Mouse (Mus musculus) kidney, embryonic 16.5 days (tissue): ENCODE results near the gene Stk39. TPM values are rescaled to one million over a fixed set of nuclear protein-coding genes. Genes with fewer than 3 reads are reported as not detected.

Source experiments
- ATAC-seq: fragments of 200-750 bp; cut with Nextera tagmentation; 2 replicates; pipeline ENCODE4 v1.8.0; 2017; ENCODE audit warnings: moderate TSS enrichment; ENCODE audit not compliant: low FRiP score, low TSS enrichment
- H3K27ac ChIP-seq: fragments of 300-500 bp; sonication (generic); 2 replicates; pipeline ENCODE4 v1.5.1; 2014; ENCODE audit warnings: low read length
- H3K27me3 ChIP-seq: fragments of 300-500 bp; sonication (generic); 2 replicates; pipeline ENCODE4 v1.6.1; 2014; ENCODE audit warnings: low read length, control low read depth, mixed read lengths; ENCODE audit not compliant: insufficient read depth
- H3K36me3 ChIP-seq: fragments of 300-500 bp; sonication (generic); 2 replicates; pipeline ENCODE4 v1.6.1; 2014; ENCODE audit warnings: low read length, control low read depth, mixed read lengths; ENCODE audit not compliant: insufficient read depth
- H3K4me1 ChIP-seq: fragments of 300-500 bp; sonication (generic); 2 replicates; pipeline ENCODE4 v1.6.1; 2014; ENCODE audit warnings: low read length, control low read depth, mixed read lengths; ENCODE audit not compliant: insufficient read depth
- H3K4me2 ChIP-seq: fragments of 300-500 bp; sonication (generic); replicated peaks from 2 replicates; pipeline ENCODE4 v1.6.1; 2014; ENCODE audit warnings: low read depth, low read length
- H3K4me3 ChIP-seq: fragments of 300-500 bp; sonication (generic); 2 replicates; pipeline ENCODE4 v1.5.1; 2014; ENCODE audit warnings: mild to moderate bottlenecking, low read length
- H3K9ac ChIP-seq: fragments of 300-500 bp; sonication (generic); replicated peaks from 2 replicates; pipeline ENCODE4 v1.6.1; 2014; ENCODE audit warnings: low read length
- H3K9me3 ChIP-seq: fragments of 300-500 bp; sonication (generic); 2 replicates; pipeline ENCODE4 v1.6.1; 2016; ENCODE audit warnings: low read length, control low read depth
- WGBS: fragments of 180-500 bp; shearing (Covaris S2); extraction: QIAGEN DNeasy Blood & Tissue Kit; methylation state at CpG from one replicate; pipeline ENCODE4 v1.1.7; 2014; 5-methylcytosine and 5-hydroxymethylcytosine counted together
- polyA plus RNA-seq: library from polyadenylated mRNA; unstranded; fragments of >200 nt; fragmentation: Nextera tagmentation; extraction: Ambion mirVana; gene quantifications from 2 replicates; pipeline ENCODE4 v1.2.1, GENCODE M21; 2015

Stk39 gene
- polyA plus RNA-seq, 1 experiment from 2014 or later = 14.9 TPM

- 0 out of 2 replicates have a peak, but pooled peaks have one; percentile 24 for ATAC-seq
- H3K27ac ChIP-seq = no peak overlapping the region
Measured at GRCm38 (mm10) chr2:68291895-68292294, 180.2 kb downstream of the Stk39 start.

GRCm38 (mm10) chr2:68289961-68290360 is 182.1 kb downstream of the Stk39 start:
- H3K4me3 ChIP-seq = no peak overlapping the region
- ATAC-seq = no peak
- no peaks in the 10 kb centered on the region for H3K9me3 ChIP-seq
- no peak overlapping the region for H3K4me2 ChIP-seq
- 0 out of 2 replicates have a peak, but pooled peaks cover 3% of the 10 kb centered on the region for H3K36me3 ChIP-seq
- WGBS = 55% methylated on average over 4 of the region's 4 CpGs
- no peaks in the 10 kb centered on the region for H3K27me3 ChIP-seq
- H3K9ac ChIP-seq = no peak overlapping the region
- H3K27ac ChIP-seq = no peak overlapping the region
- 0 out of 2 replicates have a peak, but pooled peaks cover 16% of the 10 kb centered on the region for H3K4me1 ChIP-seq

More at GRCm38 (mm10) chr2:68291895-68292294, 180.2 kb downstream of the Stk39 start:
- Histone ChIP-seq H3K9me3 (no peaks in the 10 kb centered on the region), H3K36me3 (0 out of 2 replicates have a peak, but pooled peaks cover 3% of the 10 kb centered on the region), H3K4me1 (0 out of 2 replicates have a peak, but pooled peaks cover 16% of the 10 kb centered on the region), H3K4me3 (no peak overlapping the region), H3K4me2 (no peak overlapping the region), H3K9ac (no peak overlapping the region), H3K27me3 (no peaks in the 10 kb centered on the region)
- 42% methylated on average over 5 of the region's 5 CpGs for WGBS

GRCm38 (mm10) chr2:68289177-68289576 is 182.9 kb downstream of the Stk39 start:
- Histone ChIP-seq H3K4me1 (0 out of 2 replicates have a peak, but pooled peaks cover 16% of the 10 kb centered on the region), H3K36me3 (0 out of 2 replicates have a peak, but pooled peaks cover 3% of the 10 kb centered on the region), H3K27me3 (no peaks in the 10 kb centered on the region), H3K4me3 (no peak overlapping the region), H3K9me3 (no peaks in the 10 kb centered on the region), H3K9ac (no peak overlapping the region), H3K4me2 (no peak overlapping the region), H3K27ac (no peak overlapping the region)
- no peak for ATAC-seq
- WGBS = 60% methylated on average over 10 of the region's 10 CpGs

- Histone ChIP-seq H3K4me2 (no peak overlapping the region), H3K36me3 (peaks cover 4% of the 10 kb centered on the region; the same call in 1 of the 2 replicates), H3K9me3 (no peaks in the 10 kb centered on the region), H3K27ac (no peak overlapping the region), H3K9ac (no peak overlapping the region), H3K27me3 (no peaks in the 10 kb centered on the region), H3K4me3 (no peak overlapping the region), H3K4me1 (0 out of 2 replicates have a peak, but pooled peaks cover 13% of the 10 kb centered on the region)
- WGBS = 95% methylated on average over 10 of the region's 10 CpGs
- no peak for ATAC-seq
Measured at GRCm38 (mm10) chr2:68288106-68288505, 184.0 kb downstream of the Stk39 start.

- WGBS = 77% methylated on average over 2 of the region's 2 CpGs
- no peak overlapping the region for H3K27ac ChIP-seq
Measured at GRCm38 (mm10) chr2:68284391-68284790, 187.7 kb downstream of the Stk39 start.

GRCm38 (mm10) chr2:68283021-68283548 is 189.0 kb downstream of the Stk39 start:
- Histone ChIP-seq H3K27ac (no peak overlapping the region), H3K9me3 (peaks cover 5% of the 10 kb centered on the region), H3K4me1 (0 out of 2 replicates have a peak, but pooled peaks cover 3% of the 10 kb centered on the region), H3K4me2 (no peak overlapping the region), H3K36me3 (peaks cover 15% of the 10 kb centered on the region), H3K27me3 (no peaks in the 10 kb centered on the region), H3K4me3 (no peak overlapping the region), H3K9ac (no peak overlapping the region)
- ATAC-seq = no peak
- 76% methylated on average over 6 of the region's 6 CpGs for WGBS

More at GRCm38 (mm10) chr2:68284391-68284790, 187.7 kb downstream of the Stk39 start:
- no peak overlapping the region for H3K4me2 ChIP-seq
- peaks cover 5% of the 10 kb centered on the region for H3K9me3 ChIP-seq
- no peak for ATAC-seq
- no peak overlapping the region for H3K9ac ChIP-seq
- H3K4me3 ChIP-seq = no peak overlapping the region
- H3K4me1 ChIP-seq = 0 out of 2 replicates have a peak, but pooled peaks cover 3% of the 10 kb centered on the region
- no peaks in the 10 kb centered on the region for H3K27me3 ChIP-seq
- peaks cover 15% of the 10 kb centered on the region for H3K36me3 ChIP-seq

- no peak overlapping the region for H3K27ac ChIP-seq
- peaks cover 12% of the 10 kb centered on the region for H3K36me3 ChIP-seq
- H3K9me3 ChIP-seq = peaks cover 5% of the 10 kb centered on the region
- no peak overlapping the region for H3K4me3 ChIP-seq
- 96% methylated on average over 3 of the region's 3 CpGs for WGBS
- ATAC-seq = no peak
- H3K4me1 ChIP-seq = 0 out of 2 replicates have a peak, but pooled peaks cover 3% of the 10 kb centered on the region
- H3K9ac ChIP-seq = no peak overlapping the region
- no peaks in the 10 kb centered on the region for H3K27me3 ChIP-seq
- H3K4me2 ChIP-seq = no peak overlapping the region
Measured at GRCm38 (mm10) chr2:68281575-68281974, 190.5 kb downstream of the Stk39 start.

GRCm38 (mm10) chr2:68271301-68271700 is 200.8 kb downstream of the Stk39 start:
- H3K9ac ChIP-seq = no peak overlapping the region
- WGBS = 42% methylated on average over 4 of the region's 4 CpGs
- H3K27ac ChIP-seq = 0 out of 2 replicates have a peak overlapping the region, but pooled peaks have one; percentile 27
- H3K4me3 ChIP-seq = no peak overlapping the region
- no peak overlapping the region for H3K4me2 ChIP-seq
- H3K9me3 ChIP-seq = no peaks in the 10 kb centered on the region
- no peak for ATAC-seq
- H3K36me3 ChIP-seq = peaks cover 6% of the 10 kb centered on the region; the same call in 1 of the 2 replicates
- 0 out of 2 replicates have a peak, but pooled peaks cover 7% of the 10 kb centered on the region for H3K4me1 ChIP-seq
- H3K27me3 ChIP-seq = no peaks in the 10 kb centered on the region

- 65% methylated on average over 6 of the region's 6 CpGs for WGBS
- Histone ChIP-seq H3K27ac (no peak overlapping the region), H3K9me3 (no peaks in the 10 kb centered on the region), H3K4me2 (no peak overlapping the region), H3K36me3 (peaks cover 6% of the 10 kb centered on the region; the same call in 1 of the 2 replicates), H3K27me3 (no peaks in the 10 kb centered on the region), H3K4me3 (no peak overlapping the region), H3K9ac (no peak overlapping the region), H3K4me1 (0 out of 2 replicates have a peak, but pooled peaks cover 7% of the 10 kb centered on the region)
- no peak for ATAC-seq
Measured at GRCm38 (mm10) chr2:68270836-68271235, 201.2 kb downstream of the Stk39 start.

- no peak overlapping the region for H3K27ac ChIP-seq
- H3K4me1 ChIP-seq = 0 out of 2 replicates have a peak, but pooled peaks cover 7% of the 10 kb centered on the region
- no peaks in the 10 kb centered on the region for H3K27me3 ChIP-seq
- no peak overlapping the region for H3K9ac ChIP-seq
- peaks cover 6% of the 10 kb centered on the region; the same call in 1 of the 2 replicates for H3K36me3 ChIP-seq
- no peak overlapping the region for H3K4me2 ChIP-seq
- no peak overlapping the region for H3K4me3 ChIP-seq
- no peaks in the 10 kb centered on the region for H3K9me3 ChIP-seq
- ATAC-seq = no peak
- 94% methylated on average over 4 of the region's 4 CpGs for WGBS
Measured at GRCm38 (mm10) chr2:68269646-68270045, 202.4 kb downstream of the Stk39 start.
